Mouse (Mus musculus) cerebellum, adult 9-10 months (tissue): ENCODE measurements around the gene Fxr2.
"Not testable (repeated sequence)": the region's sequence is repeated elsewhere in the genome, so short reads cannot be mapped to it uniquely, and the experiment has no call there.

Source experiments
- DNase-seq: peaks from one replicate; pipeline ENCODE4 v3.0.0; 2022

The Fxr2 gene

GRCm38 (mm10) chr11:69613553-69614256 lies 19.1 kb upstream of the Fxr2 start:
- DNase-seq: peak; percentile 91

GRCm38 (mm10) chr11:69614257-69614588 lies 18.6 kb upstream of the Fxr2 start:
- not testable (repeated sequence) for DNase-seq

GRCm38 (mm10) chr11:69616781-69617180 lies 16.0 kb upstream of the Fxr2 start:
- no peak for DNase-seq

- no peak for DNase-seq
Observed at GRCm38 (mm10) chr11:69617805-69618204, 15.0 kb upstream of the Fxr2 start, which contains the start of gene Shbg. TSS of gene Shbg (minus strand) at chr11:69617905.

GRCm38 (mm10) chr11:69620394-69621081 lies 12.3 kb upstream of the Fxr2 start:
- DNase-seq: no peak

GRCm38 (mm10) chr11:69621571-69622268 lies 11.1 kb upstream of the Fxr2 start, which contains the start of gene Sat2:
TSS of gene Sat2 (plus strand) at chr11:69622024.
- DNase-seq: peak; percentile 65

GRCm38 (mm10) chr11:69622406-69622805 lies 10.4 kb upstream of the Fxr2 start:
- DNase-seq: peak; percentile 73

- DNase-seq: no peak
Observed at GRCm38 (mm10) chr11:69623006-69623405, 9.8 kb upstream of the Fxr2 start.

GRCm38 (mm10) chr11:69624339-69624738 lies 8.5 kb upstream of the Fxr2 start:
- DNase-seq: not testable (repeated sequence)

- peak; percentile 90 for DNase-seq
Observed at GRCm38 (mm10) chr11:69628286-69628685, 4.5 kb upstream of the Fxr2 start.

- peak; percentile 62 for DNase-seq
Observed at GRCm38 (mm10) chr11:69629802-69630201, 3.0 kb upstream of the Fxr2 start.

GRCm38 (mm10) chr11:69633128-69633866 lies 507 bp downstream of the Fxr2 start:
- DNase-seq: peak; percentile 73

- DNase-seq: peak; percentile 16
Observed at GRCm38 (mm10) chr11:69635471-69635870, 2.7 kb downstream of the Fxr2 start.

GRCm38 (mm10) chr11:69645860-69646259 lies 13.1 kb downstream of the Fxr2 start:
- DNase-seq: no peak

GRCm38 (mm10) chr11:69653399-69653798 lies 20.6 kb downstream of the Fxr2 start:
- no peak for DNase-seq

- DNase-seq: no peak
Observed at GRCm38 (mm10) chr11:69654760-69655159, 22.0 kb downstream of the Fxr2 start.

- peak; percentile 74 for DNase-seq
Observed at GRCm38 (mm10) chr11:69655264-69656064, 22.7 kb downstream of the Fxr2 start, which contains the start of gene Sox15. TSS of gene Sox15 (plus strand) at chr11:69655314.

GRCm38 (mm10) chr11:69656065-69656455 lies 23.3 kb downstream of the Fxr2 start:
- peak; percentile 28 for DNase-seq

- peak; percentile 71 for DNase-seq
Observed at GRCm38 (mm10) chr11:69656617-69657461, 24.0 kb downstream of the Fxr2 start.

GRCm38 (mm10) chr11:69657462-69657881 lies 24.7 kb downstream of the Fxr2 start:
- no peak for DNase-seq
